Mouse (Mus musculus) bone marrow, adult 2 months (tissue): ENCODE measurements around the gene Gm11733. TPM values are rescaled to one million over a fixed set of nuclear protein-coding genes. Genes with fewer than 3 reads are reported as not detected.

Experiments
- H3K27ac ChIP-seq: fragments of 200-500 bp; 2 replicates; pipeline ENCODE4 v1.5.1; 2012; ENCODE audit warnings: low read depth, mild to moderate bottlenecking, control low read depth, inconsistent platforms, low read length; ENCODE audit not compliant: control insufficient read depth, poor library complexity, insufficient read depth
- H3K4me1 ChIP-seq: fragments of 200-500 bp; 2 replicates; pipeline ENCODE4 v1.6.1; 2011; ENCODE audit warnings: low read length; ENCODE audit not compliant: control insufficient read depth, insufficient read depth
- H3K4me3 ChIP-seq: fragments of 200-500 bp; replicated peaks from 2 replicates; pipeline ENCODE3; 2011; ENCODE audit warnings: mild to moderate bottlenecking, low read depth, low read length, control low read depth; ENCODE audit not compliant: control insufficient read depth
- CTCF ChIP-seq: fragments of 200-500 bp; IDR thresholded peaks from 2 replicates; pipeline ENCODE4 v1.5.1; 2011; ENCODE audit warnings: low read length, control low read depth; ENCODE audit not compliant: control insufficient read depth, insufficient read depth
- POLR2A ChIP-seq: fragments of 200-500 bp; IDR thresholded peaks from 2 replicates; pipeline ENCODE4 v1.6.1; 2011; ENCODE audit warnings: low read depth, mild to moderate bottlenecking, control low read depth, low read length, borderline replicate concordance; ENCODE audit not compliant: control insufficient read depth
- WGBS: fragments of 180-500 bp; shearing (Covaris S2); methylation state at CpG from one replicate; pipeline ENCODE4 v1.1.7; 2018; 5-methylcytosine and 5-hydroxymethylcytosine counted together
- polyA plus RNA-seq: library from polyadenylated mRNA; stranded (reverse); fragments of >200 nt; gene quantifications from 2 replicates; pipeline ENCODE4 v1.2.4, GENCODE M21; 2011; ENCODE audit warnings: low replicate concordance; ENCODE audit not compliant: missing spikeins, insufficient read depth, insufficient read length

Gm11733 gene
- polyA plus RNA-seq, 1 experiment = not detected

DNA sequence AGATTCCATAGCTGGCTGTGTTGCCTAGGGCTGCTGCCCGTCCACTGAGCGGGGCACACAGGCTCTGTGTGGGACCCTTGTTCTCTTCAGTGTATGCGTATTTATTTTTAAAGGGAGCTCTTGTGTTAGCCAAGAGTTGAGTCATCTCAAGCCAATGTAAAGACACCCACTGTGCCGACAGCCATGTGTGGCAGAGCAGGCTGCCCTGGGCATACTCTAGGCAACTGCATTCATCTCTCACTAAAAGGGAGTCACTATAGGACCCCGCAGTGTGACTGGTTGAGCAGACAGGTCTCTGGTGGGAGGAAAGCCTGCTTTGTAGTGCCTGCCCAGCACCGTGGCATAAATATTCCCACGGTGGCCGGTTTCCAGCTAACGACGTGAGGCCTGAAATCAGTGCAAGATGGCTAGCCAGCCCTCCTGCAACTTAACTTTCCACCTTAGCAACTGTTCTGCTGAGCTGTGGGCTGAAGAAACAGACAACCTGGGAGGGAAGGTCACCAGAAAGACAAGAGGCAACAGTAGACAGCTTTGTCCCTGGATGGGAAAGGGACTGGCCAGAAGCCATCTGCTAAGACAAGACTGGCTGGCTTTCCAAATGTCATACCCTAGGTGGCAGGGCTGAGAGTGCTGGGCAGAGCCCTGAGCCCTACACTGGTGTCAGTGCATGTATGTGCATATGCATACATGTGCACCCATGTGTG is 31.7 kb downstream of the Gm11733 start:
- Histone ChIP-seq H3K4me3 (no peak overlapping the region), H3K27ac (no peak overlapping the region), H3K4me1 (no peaks in the 10 kb centered on the region)
- 83% methylated on average over 10 of the region's 10 CpGs for WGBS
- TF ChIP-seq POLR2A = no peak
- no peak for TF ChIP-seq CTCF

- 67% methylated on average over 3 of the region's 3 CpGs for WGBS
- TF ChIP-seq POLR2A = no peak
- TF ChIP-seq CTCF = no peak
- H3K4me1 ChIP-seq = no peaks in the 10 kb centered on the region
- H3K27ac ChIP-seq = no peak overlapping the region
- no peak overlapping the region for H3K4me3 ChIP-seq
Observed at GRCm38 (mm10) chr11:117516422-117516796, 32.2 kb downstream of the Gm11733 start.

DNA sequence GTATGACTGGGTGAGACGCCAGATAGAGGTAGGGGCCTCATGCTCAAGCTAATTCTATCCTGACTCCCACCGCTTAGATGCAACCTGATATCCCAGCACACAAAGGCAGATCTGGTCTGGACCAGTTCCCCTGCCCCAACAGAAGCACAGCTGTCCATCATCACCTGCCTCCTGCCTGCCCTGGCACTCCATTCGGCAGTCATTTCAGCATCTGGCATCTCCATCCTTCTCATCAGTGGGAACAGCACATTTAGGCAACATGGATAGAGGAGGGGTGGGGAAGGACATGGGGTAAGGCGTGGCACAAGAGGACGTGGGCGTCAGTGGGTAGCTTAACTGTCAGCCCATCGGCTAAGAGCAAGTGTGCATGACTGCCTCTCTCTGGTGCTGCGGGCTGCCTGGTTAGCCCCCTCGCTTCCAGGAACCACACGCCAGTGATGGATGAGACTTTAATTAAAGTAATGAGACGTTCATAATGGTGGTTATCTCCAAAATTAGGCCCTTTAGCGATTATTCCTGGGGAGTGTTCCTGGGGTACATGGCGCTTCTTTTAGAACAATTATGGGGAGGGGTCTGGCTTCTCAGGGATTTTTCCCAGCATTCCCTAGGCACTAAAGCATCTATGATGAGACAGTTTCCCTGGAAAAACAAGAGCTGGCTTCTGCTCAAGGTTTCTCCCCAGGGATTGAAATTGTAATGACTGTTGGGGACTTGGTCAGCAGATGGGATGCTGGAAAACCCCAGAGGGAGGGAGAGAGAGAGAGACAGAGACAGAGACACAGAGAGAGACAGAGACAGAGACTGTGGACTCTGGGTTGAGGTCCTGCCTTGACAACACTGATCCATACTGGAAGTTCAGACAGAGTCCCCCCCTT is 38.0 kb downstream of the Gm11733 start:
- TF ChIP-seq CTCF (no peak), POLR2A (no peak)
- Histone ChIP-seq H3K27ac (no peak overlapping the region), H3K4me1 (no peaks in the 10 kb centered on the region), H3K4me3 (no peak overlapping the region)
- 79% methylated on average over 13 of the region's 13 CpGs for WGBS

DNA sequence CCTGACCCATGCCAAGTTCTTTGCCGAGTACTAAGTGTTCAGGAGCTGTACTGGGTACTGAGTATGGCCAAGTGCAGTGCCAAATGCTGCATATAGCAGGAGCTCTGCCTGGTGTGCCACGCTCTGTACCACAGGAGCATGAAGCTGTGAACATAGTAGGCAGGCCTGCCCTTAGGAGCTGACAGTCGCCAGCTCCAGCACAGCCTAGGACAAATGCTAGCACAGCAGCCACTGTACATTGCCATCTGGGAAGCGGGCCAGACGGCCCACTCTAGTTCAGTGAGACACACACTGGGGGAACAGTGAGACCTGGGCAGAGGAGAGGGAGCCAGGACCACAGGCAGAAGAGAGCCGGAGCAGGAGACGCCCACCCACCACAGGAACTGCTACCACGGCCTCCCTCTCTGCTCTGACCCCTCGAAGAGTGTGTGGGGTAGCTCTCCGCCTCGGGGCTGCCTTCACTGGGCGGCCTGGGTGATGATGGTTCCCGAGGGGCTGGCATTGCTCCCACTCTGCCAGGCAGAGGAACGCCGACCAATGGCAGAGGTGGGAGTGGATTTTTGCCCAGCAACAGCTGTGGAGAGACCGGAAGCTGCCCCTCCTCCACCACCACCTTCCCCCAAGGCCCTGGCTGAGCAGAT is 38.8 kb downstream of the Gm11733 start:
- TF ChIP-seq POLR2A (no peak), CTCF (no peak)
- Histone ChIP-seq H3K27ac (no peak overlapping the region), H3K4me3 (no peak overlapping the region), H3K4me1 (no peaks in the 10 kb centered on the region)
- WGBS = 75% methylated on average over 16 of the region's 16 CpGs

DNA sequence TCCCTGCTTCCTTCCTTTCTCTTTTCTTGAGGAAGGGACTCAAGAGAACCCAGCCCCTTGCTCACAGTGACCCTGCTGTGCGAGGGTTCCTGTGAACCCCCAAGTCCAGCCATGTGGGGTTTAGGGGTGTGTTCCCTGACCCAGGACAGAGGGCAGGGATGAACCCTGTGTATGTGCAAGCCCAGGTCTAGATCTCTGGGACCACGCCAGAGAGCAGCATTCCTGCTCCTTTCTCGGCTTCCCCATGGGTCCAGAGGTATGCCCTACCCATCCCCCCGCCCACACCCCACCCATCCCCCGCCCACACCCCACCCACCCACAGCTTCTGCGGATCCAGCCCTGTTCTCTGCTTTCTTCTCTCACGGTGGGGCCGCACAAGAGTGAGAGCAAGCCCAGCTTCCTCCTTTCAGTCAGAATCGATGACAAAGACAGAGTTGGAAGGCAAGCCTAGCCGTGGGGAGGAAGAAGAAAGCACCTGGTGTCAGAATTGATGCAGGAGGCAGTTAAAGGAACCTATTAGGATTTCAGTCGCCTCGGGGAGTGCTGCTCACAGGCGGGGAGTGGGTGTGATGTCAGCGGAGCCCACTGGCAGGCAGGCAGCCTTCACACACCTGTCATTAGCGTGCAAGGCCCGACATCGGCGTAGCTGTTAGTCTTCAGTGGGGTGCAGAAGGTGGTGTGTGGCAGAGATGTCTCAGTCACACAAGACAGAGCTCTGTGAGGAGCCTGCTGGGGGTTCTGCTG is 41.6 kb downstream of the Gm11733 start:
- no peak overlapping the region for H3K27ac ChIP-seq
- no peak overlapping the region for H3K4me3 ChIP-seq
- no peaks in the 10 kb centered on the region for H3K4me1 ChIP-seq
- WGBS = 16% methylated on average over 18 of the region's 18 CpGs
- TF ChIP-seq POLR2A = no peak

GRCm38 (mm10) chr11:117532374-117532773 is 48.2 kb downstream of the Gm11733 start:
- no peaks in the 10 kb centered on the region for H3K4me1 ChIP-seq
- 84% methylated on average over 10 of the region's 10 CpGs for WGBS
- H3K4me3 ChIP-seq = no peak overlapping the region
- H3K27ac ChIP-seq = no peak overlapping the region
- TF ChIP-seq POLR2A = no peak
- TF ChIP-seq CTCF = no peak

GRCm38 (mm10) chr11:117534912-117535311 is 50.7 kb downstream of the Gm11733 start:
- Histone ChIP-seq H3K4me1 (no peaks in the 10 kb centered on the region), H3K27ac (no peak overlapping the region), H3K4me3 (no peak overlapping the region)
- 71% methylated on average over 10 of the region's 10 CpGs for WGBS
- TF ChIP-seq POLR2A (no peak), CTCF (no peak)

- H3K27ac ChIP-seq = no peak overlapping the region
- no peak overlapping the region for H3K4me3 ChIP-seq
- TF ChIP-seq POLR2A = no peak
- TF ChIP-seq CTCF = no peak
- 39% methylated on average over 9 of the region's 9 CpGs for WGBS
- H3K4me1 ChIP-seq = no peaks in the 10 kb centered on the region
Observed at GRCm38 (mm10) chr11:117535491-117536304, 51.5 kb downstream of the Gm11733 start.
